Mouse (Mus musculus) forebrain, embryonic 16.5 days (tissue): ENCODE measurements around the gene Hmgxb4. TPM values are rescaled to one million over a fixed set of nuclear protein-coding genes. Genes with fewer than 3 reads are reported as not detected.

Source experiments
- ATAC-seq: fragments of 200-750 bp; cut with Nextera tagmentation; 2 replicates; pipeline ENCODE4 v1.8.0; 2017; ENCODE audit warnings: mild to moderate bottlenecking, moderate library complexity
- H3K27ac ChIP-seq: fragments of 300-500 bp; sonication (generic); 2 replicates; pipeline ENCODE4 v1.5.1; 2014; ENCODE audit warnings: low read length, control low read depth
- H3K27me3 ChIP-seq: fragments of 300-500 bp; sonication (generic); replicated peaks from 2 replicates; pipeline ENCODE4 v1.6.1; 2014; ENCODE audit warnings: low read length; ENCODE audit not compliant: control insufficient read depth, insufficient read depth
- H3K36me3 ChIP-seq: fragments of 300-500 bp; sonication (generic); 2 replicates; pipeline ENCODE4 v1.6.1; 2014; ENCODE audit not compliant: control insufficient read depth, insufficient read depth
- H3K4me1 ChIP-seq: fragments of 300-500 bp; sonication (generic); replicated peaks from 2 replicates; pipeline ENCODE4 v1.6.1; 2014; ENCODE audit warnings: low read length; ENCODE audit not compliant: control insufficient read depth, insufficient read depth
- H3K4me2 ChIP-seq: fragments of 300-500 bp; sonication (generic); 2 replicates; pipeline ENCODE4 v1.6.1; 2014; ENCODE audit warnings: mild to moderate bottlenecking, low read length, control low read depth
- H3K4me3 ChIP-seq: fragments of 300-500 bp; sonication (generic); replicated peaks from 2 replicates; pipeline ENCODE4 v1.5.1; 2014; ENCODE audit warnings: mild to moderate bottlenecking, low read length, control low read depth
- H3K9ac ChIP-seq: fragments of 300-500 bp; sonication (generic); replicated peaks from 2 replicates; pipeline ENCODE4 v1.6.1; 2014; ENCODE audit warnings: low read depth, low read length, control low read depth
- H3K9me3 ChIP-seq: fragments of 300-500 bp; sonication (generic); 2 replicates; pipeline ENCODE4 v1.6.1; 2016; ENCODE audit warnings: low read length; ENCODE audit not compliant: control insufficient read depth
- WGBS: fragments of 180-500 bp; shearing (Covaris S2); extraction: QIAGEN DNeasy Blood & Tissue Kit; methylation state at CpG from one replicate; pipeline ENCODE4 v1.1.7; 2014; 5-methylcytosine and 5-hydroxymethylcytosine counted together
- polyA plus RNA-seq: library from polyadenylated mRNA; unstranded; fragments of >200 nt; fragmentation: Nextera tagmentation; extraction: Ambion mirVana; gene quantifications from 2 replicates; pipeline ENCODE4 v1.2.1, GENCODE M21; 2015

Hmgxb4 gene
- polyA plus RNA-seq, 1 experiment from 2014 or later, result 48.3 TPM

- no peak overlapping the region for H3K27ac ChIP-seq
- peaks cover 3% of the 10 kb centered on the region for H3K4me1 ChIP-seq
- 97% methylated on average over 9 of the region's 9 CpGs for WGBS
- H3K9ac ChIP-seq, result no peak overlapping the region
- no peak overlapping the region for H3K4me2 ChIP-seq
- H3K36me3 ChIP-seq, result no peaks in the 10 kb centered on the region
- no peak overlapping the region for H3K4me3 ChIP-seq
- H3K9me3 ChIP-seq, result no peaks in the 10 kb centered on the region
- no peaks in the 10 kb centered on the region for H3K27me3 ChIP-seq
- ATAC-seq, result no peak
Observed at GRCm38 (mm10) chr8:75078851-75079250, 85.7 kb downstream of the Hmgxb4 start.

Other genes starting within 250 kb of the Hmgxb4 start
- not detected in 2 replicates for gene Isx, start 120.2 kb upstream of the Hmgxb4 start, polyA plus RNA-seq
- gene Tom1, start 40.3 kb downstream of the Hmgxb4 start, polyA plus RNA-seq, result 13.4 and 17.4 TPM in 2 replicates
- gene Hmox1, start 100.3 kb downstream of the Hmgxb4 start, polyA plus RNA-seq, result 8.2 TPM in 2 replicates
- gene Mcm5, start 116.2 kb downstream of the Hmgxb4 start, polyA plus RNA-seq, result 61.9 and 67.1 TPM in 2 replicates
- gene Rasd2, start 220.6 kb downstream of the Hmgxb4 start, polyA plus RNA-seq, result 0.70 and 1.4 TPM in 2 replicates